Mouse (Mus musculus): ENCODE measurements around the gene P2ry6. TPM values are rescaled to one million over a fixed set of nuclear protein-coding genes. Genes with fewer than 3 reads are reported as not detected.

P2ry6 gene
- polyA plus RNA-seq, 1 experiment from 2014 or later: 3.6 TPM

- no peak overlapping the region for H3K4me3 ChIP-seq
- H3K9ac ChIP-seq: no peak overlapping the region
- H3K36me3 ChIP-seq: no peaks in the 10 kb centered on the region
- no peak overlapping the region for H3K4me2 ChIP-seq
- WGBS: 67% methylated on average over 6 of the region's 6 CpGs
- peaks cover 16% of the 10 kb centered on the region for H3K4me1 ChIP-seq
- H3K27me3 ChIP-seq: no peaks in the 10 kb centered on the region
- no peak for ATAC-seq (ENCODE audit: insufficient number of reproducible peaks, insufficient read depth, low FRiP score, low TSS enrichment, low read depth)
- no peaks in the 10 kb centered on the region for H3K9me3 ChIP-seq
- no peak overlapping the region for H3K27ac ChIP-seq
Observed at GRCm38 (mm10) chr7:101002274-101002673, 27.8 kb upstream of the P2ry6 start.

GRCm38 (mm10) chr7:100999623-101000022, 25.2 kb upstream of the P2ry6 start:
- H3K36me3 ChIP-seq: no peaks in the 10 kb centered on the region
- H3K27me3 ChIP-seq: no peaks in the 10 kb centered on the region
- no peaks in the 10 kb centered on the region for H3K9me3 ChIP-seq
- no peak for ATAC-seq (ENCODE audit: insufficient number of reproducible peaks, insufficient read depth, low FRiP score, low TSS enrichment, low read depth)
- H3K9ac ChIP-seq: no peak overlapping the region
- H3K4me1 ChIP-seq: peaks cover 16% of the 10 kb centered on the region
- no peak overlapping the region for H3K27ac ChIP-seq
- WGBS: 59% methylated on average over 5 of the region's 5 CpGs
- no peak overlapping the region for H3K4me2 ChIP-seq
- no peak overlapping the region for H3K4me3 ChIP-seq

- H3K36me3 ChIP-seq: no peaks in the 10 kb centered on the region
- no peak for ATAC-seq (ENCODE audit: insufficient number of reproducible peaks, insufficient read depth, low FRiP score, low TSS enrichment, low read depth)
- H3K27me3 ChIP-seq: no peaks in the 10 kb centered on the region
- no peak overlapping the region for H3K27ac ChIP-seq
- 89% methylated on average over 24 of the region's 24 CpGs for WGBS
- no peak overlapping the region for H3K4me3 ChIP-seq
- no peaks in the 10 kb centered on the region for H3K9me3 ChIP-seq
- no peak overlapping the region for H3K4me2 ChIP-seq
- peaks cover 11% of the 10 kb centered on the region for H3K4me1 ChIP-seq
- no peak overlapping the region for H3K9ac ChIP-seq
Observed at GRCm38 (mm10) chr7:100998578-100998960, 24.1 kb upstream of the P2ry6 start.

- Histone ChIP-seq H3K4me3 (no peak overlapping the region), H3K9ac (no peak overlapping the region), H3K4me1 (peaks cover 6% of the 10 kb centered on the region), H3K4me2 (no peak overlapping the region), H3K9me3 (no peaks in the 10 kb centered on the region), H3K27me3 (no peaks in the 10 kb centered on the region), H3K36me3 (no peaks in the 10 kb centered on the region), H3K27ac (no peak overlapping the region)
- ATAC-seq (ENCODE audit: insufficient number of reproducible peaks, insufficient read depth, low FRiP score, low TSS enrichment, low read depth): no peak
- 88% methylated on average over 31 of the region's 31 CpGs for whole genome bisulfite sequencing
Observed at GRCm38 (mm10) chr7:100997951-100998577, 23.6 kb upstream of the P2ry6 start.

- ATAC-seq (ENCODE audit: insufficient number of reproducible peaks, insufficient read depth, low FRiP score, low TSS enrichment, low read depth): no peak
- H3K4me2 ChIP-seq: no peak overlapping the region
- WGBS: 79% methylated on average over 1 of the region's 1 CpGs
- no peaks in the 10 kb centered on the region for H3K27me3 ChIP-seq
- no peaks in the 10 kb centered on the region for H3K36me3 ChIP-seq
- no peaks in the 10 kb centered on the region for H3K9me3 ChIP-seq
- no peak overlapping the region for H3K9ac ChIP-seq
- H3K4me1 ChIP-seq: peaks cover 4% of the 10 kb centered on the region; the same call in 1 of the 2 replicates
- H3K27ac ChIP-seq: no peak overlapping the region
- no peak overlapping the region for H3K4me3 ChIP-seq
Observed at GRCm38 (mm10) chr7:100997215-100997614, 22.8 kb upstream of the P2ry6 start.

GRCm38 (mm10) chr7:100995951-100996350, 21.5 kb upstream of the P2ry6 start:
- no peaks in the 10 kb centered on the region for H3K36me3 ChIP-seq
- H3K4me1 ChIP-seq: peaks cover 4% of the 10 kb centered on the region; the same call in 1 of the 2 replicates
- no peaks in the 10 kb centered on the region for H3K9me3 ChIP-seq
- 73% methylated on average over 3 of the region's 3 CpGs for WGBS
- H3K9ac ChIP-seq: no peak overlapping the region
- ATAC-seq (ENCODE audit: insufficient number of reproducible peaks, insufficient read depth, low FRiP score, low TSS enrichment, low read depth): no peak
- H3K4me3 ChIP-seq: no peak overlapping the region
- no peaks in the 10 kb centered on the region for H3K27me3 ChIP-seq
- no peak overlapping the region for H3K4me2 ChIP-seq
- H3K27ac ChIP-seq: no peak overlapping the region

- ATAC-seq (ENCODE audit: insufficient number of reproducible peaks, insufficient read depth, low FRiP score, low TSS enrichment, low read depth): no peak
- 88% methylated on average over 7 of the region's 7 CpGs for WGBS
- peaks cover 10% of the 10 kb centered on the region; the same call in 1 of the 2 replicates for H3K4me1 ChIP-seq
Observed at GRCm38 (mm10) chr7:100995260-100995864, 20.9 kb upstream of the P2ry6 start.

GRCm38 (mm10) chr7:100993166-100993565, 18.7 kb upstream of the P2ry6 start:
- H3K27me3 ChIP-seq: no peaks in the 10 kb centered on the region
- H3K4me2 ChIP-seq: no peak overlapping the region
- no peak overlapping the region for H3K4me3 ChIP-seq
- WGBS: 49% methylated on average over 4 of the region's 4 CpGs
- no peak for ATAC-seq (ENCODE audit: insufficient number of reproducible peaks, insufficient read depth, low FRiP score, low TSS enrichment, low read depth)
- H3K36me3 ChIP-seq: no peaks in the 10 kb centered on the region
- H3K27ac ChIP-seq: no peak overlapping the region
- no peak overlapping the region for H3K9ac ChIP-seq
- H3K4me1 ChIP-seq: 0 out of 2 replicates have a peak, but pooled peaks cover 5% of the 10 kb centered on the region
- H3K9me3 ChIP-seq: no peaks in the 10 kb centered on the region

More at GRCm38 (mm10) chr7:100995260-100995864, 20.9 kb upstream of the P2ry6 start:
- Histone ChIP-seq H3K27ac (no peak overlapping the region), H3K4me3 (no peak overlapping the region), H3K9me3 (no peaks in the 10 kb centered on the region), H3K9ac (no peak overlapping the region), H3K27me3 (no peaks in the 10 kb centered on the region), H3K4me2 (no peak overlapping the region), H3K36me3 (no peaks in the 10 kb centered on the region)

GRCm38 (mm10) chr7:100991972-100992371, 17.5 kb upstream of the P2ry6 start:
- 0 out of 2 replicates have a peak, but pooled peaks cover 5% of the 10 kb centered on the region for H3K4me1 ChIP-seq
- H3K9ac ChIP-seq: no peak overlapping the region
- no peak overlapping the region for H3K4me3 ChIP-seq
- H3K4me2 ChIP-seq: no peak overlapping the region
- H3K36me3 ChIP-seq: no peaks in the 10 kb centered on the region
- no peaks in the 10 kb centered on the region; the same call in 1 of the 2 replicates for H3K27me3 ChIP-seq
- H3K27ac ChIP-seq: no peak overlapping the region
- no peak for ATAC-seq (ENCODE audit: insufficient number of reproducible peaks, insufficient read depth, low FRiP score, low TSS enrichment, low read depth)
- 91% methylated on average over 3 of the region's 3 CpGs for WGBS
- H3K9me3 ChIP-seq: no peaks in the 10 kb centered on the region

GRCm38 (mm10) chr7:100990636-100991311, 16.3 kb upstream of the P2ry6 start:
- Histone ChIP-seq H3K9me3 (no peaks in the 10 kb centered on the region), H3K27ac (no peak overlapping the region), H3K36me3 (no peaks in the 10 kb centered on the region), H3K4me1 (0 out of 2 replicates have a peak, but pooled peaks cover 5% of the 10 kb centered on the region), H3K4me3 (no peak overlapping the region), H3K9ac (no peak overlapping the region), H3K4me2 (no peak overlapping the region), H3K27me3 (no peaks in the 10 kb centered on the region; the same call in 1 of the 2 replicates)
- no peak for ATAC-seq (ENCODE audit: insufficient number of reproducible peaks, insufficient read depth, low FRiP score, low TSS enrichment, low read depth)
- WGBS: 45% methylated on average over 9 of the region's 9 CpGs

GRCm38 (mm10) chr7:100988092-100988491, 13.6 kb upstream of the P2ry6 start:
- Histone ChIP-seq H3K27me3 (no peaks in the 10 kb centered on the region; the same call in 1 of the 2 replicates), H3K36me3 (no peaks in the 10 kb centered on the region), H3K9me3 (no peaks in the 10 kb centered on the region), H3K4me2 (no peak overlapping the region), H3K9ac (no peak overlapping the region), H3K4me1 (peaks cover 11% of the 10 kb centered on the region), H3K27ac (no peak overlapping the region), H3K4me3 (no peak overlapping the region)
- ATAC-seq (ENCODE audit: insufficient number of reproducible peaks, insufficient read depth, low FRiP score, low TSS enrichment, low read depth): 0 out of 2 replicates have a peak, but pooled peaks have one; percentile 53
- WGBS: 11% methylated on average over 9 of the region's 9 CpGs

All from embryonic facial prominence, embryonic 13.5 days (tissue).